Mouse (Mus musculus) midbrain, embryonic 11.5 days (tissue): Measurements from ENCODE around the gene Fam240b. TPM values are rescaled to one million over a fixed set of nuclear protein-coding genes. Genes with fewer than 3 reads are reported as not detected.

Experiments
- ATAC-seq: fragments of 200-750 bp; cut with Nextera tagmentation; 2 replicates; pipeline ENCODE4 v1.8.0; 2017; ENCODE audit warnings: moderate TSS enrichment, moderate library complexity; ENCODE audit not compliant: low FRiP score
- DNase-seq: peaks from one replicate; pipeline ENCODE4 v3.0.0; 2015; ENCODE audit warnings: low spot score; ENCODE audit errors: missing footprints
- H3K27ac ChIP-seq: fragments of 300-500 bp; sonication (generic); 2 replicates; pipeline ENCODE4 v1.5.1; 2014; ENCODE audit warnings: low read depth, low read length
- H3K27me3 ChIP-seq: fragments of 300-500 bp; sonication (generic); 2 replicates; pipeline ENCODE4 v1.6.1; 2014; ENCODE audit warnings: mild to moderate bottlenecking, low read length, moderate library complexity, mixed read lengths; ENCODE audit not compliant: control insufficient read depth, insufficient read depth
- H3K36me3 ChIP-seq: fragments of 300-500 bp; sonication (generic); 2 replicates; pipeline ENCODE4 v1.6.1; 2014; ENCODE audit warnings: mild to moderate bottlenecking, low read length, moderate library complexity, mixed read lengths; ENCODE audit not compliant: control insufficient read depth, insufficient read depth
- H3K4me1 ChIP-seq: fragments of 300-500 bp; sonication (generic); 2 replicates; pipeline ENCODE4 v1.6.1; 2014; ENCODE audit warnings: low read length; ENCODE audit not compliant: control insufficient read depth, insufficient read depth
- H3K4me2 ChIP-seq: fragments of 300-500 bp; sonication (generic); 2 replicates; pipeline ENCODE4 v1.6.1; 2014; ENCODE audit warnings: mild to moderate bottlenecking, moderate library complexity
- H3K4me3 ChIP-seq: fragments of 300-500 bp; sonication (generic); 2 replicates; pipeline ENCODE4 v1.5.1; 2014; ENCODE audit warnings: low read depth, low read length
- H3K9ac ChIP-seq: fragments of 300-500 bp; sonication (generic); 2 replicates; pipeline ENCODE4 v1.6.1; 2014; ENCODE audit warnings: low read length
- H3K9me3 ChIP-seq: fragments of 300-500 bp; sonication (generic); 2 replicates; pipeline ENCODE4 v1.6.1; 2016; ENCODE audit warnings: low read length; ENCODE audit not compliant: control insufficient read depth
- WGBS: fragments of 180-500 bp; shearing (Covaris S2); extraction: QIAGEN DNeasy Blood & Tissue Kit; methylation state at CpG from one replicate; pipeline ENCODE4 v1.1.7; 2014; 5-methylcytosine and 5-hydroxymethylcytosine counted together
- polyA plus RNA-seq: library from polyadenylated mRNA; unstranded; fragments of >200 nt; fragmentation: Nextera tagmentation; extraction: Ambion mirVana; gene quantifications from 2 replicates; pipeline ENCODE4 v1.2.1, GENCODE M21; 2014

The Fam240b gene
- polyA plus RNA-seq, 1 experiment from 2014 or later = not detected

GRCm38 (mm10) chr13:64447947-64448346 is 49.6 kb downstream of the Fam240b start:
- DNase-seq = no peak
- WGBS = 3% methylated on average over 1 of the region's 1 CpGs
- ATAC-seq = peak; percentile 61; the same call in 1 of the 2 replicates

DNA sequence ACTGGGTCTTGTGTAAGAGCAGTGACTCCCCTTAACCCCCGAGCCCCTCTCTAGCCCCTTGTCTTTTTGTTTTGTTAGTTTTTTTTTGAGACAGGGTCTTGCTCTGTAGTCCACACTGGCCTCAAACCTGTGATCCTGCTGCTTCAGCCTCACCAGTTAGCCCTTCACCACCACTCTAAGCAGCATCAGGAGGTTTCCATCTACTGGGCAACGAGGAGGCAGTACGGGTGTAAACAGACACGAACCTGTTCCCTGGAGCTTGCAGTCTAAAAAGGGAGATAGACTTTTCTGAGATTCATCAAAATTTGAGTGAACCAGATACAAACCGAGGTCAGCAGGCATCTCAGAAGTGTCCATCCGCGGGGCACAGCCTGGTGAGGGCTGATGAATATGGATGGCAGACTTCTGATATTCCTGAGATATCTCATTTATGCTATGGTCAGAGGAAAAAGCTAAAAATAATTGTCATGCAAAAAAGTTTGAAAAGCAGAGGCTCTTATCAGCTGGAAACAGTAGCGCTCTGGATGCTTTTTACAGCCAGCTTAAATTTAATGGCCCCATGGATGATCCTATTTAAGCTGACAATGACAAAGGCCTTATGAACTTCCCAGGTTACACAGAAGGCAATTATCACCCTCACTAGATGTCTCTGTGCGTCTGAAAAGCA is 52.2 kb downstream of the Fam240b start:
- DNase-seq (no peak), ATAC-seq (no peak)
- no peak overlapping the region for H3K4me3 ChIP-seq
- no peaks in the 10 kb centered on the region for H3K9me3 ChIP-seq
- no peak overlapping the region for H3K9ac ChIP-seq
- WGBS = 64% methylated on average over 9 of the region's 9 CpGs
- no peaks in the 10 kb centered on the region for H3K36me3 ChIP-seq
- H3K4me1 ChIP-seq = no peaks in the 10 kb centered on the region
- no peak overlapping the region for H3K27ac ChIP-seq
- no peaks in the 10 kb centered on the region for H3K27me3 ChIP-seq
- H3K4me2 ChIP-seq = no peak overlapping the region

More at GRCm38 (mm10) chr13:64447947-64448346, 49.6 kb downstream of the Fam240b start:
- Histone ChIP-seq H3K27ac (no peak overlapping the region), H3K9ac (no peak overlapping the region), H3K4me1 (no peaks in the 10 kb centered on the region), H3K4me3 (no peak overlapping the region), H3K4me2 (no peak overlapping the region), H3K36me3 (no peaks in the 10 kb centered on the region), H3K9me3 (no peaks in the 10 kb centered on the region), H3K27me3 (no peaks in the 10 kb centered on the region)

DNA sequence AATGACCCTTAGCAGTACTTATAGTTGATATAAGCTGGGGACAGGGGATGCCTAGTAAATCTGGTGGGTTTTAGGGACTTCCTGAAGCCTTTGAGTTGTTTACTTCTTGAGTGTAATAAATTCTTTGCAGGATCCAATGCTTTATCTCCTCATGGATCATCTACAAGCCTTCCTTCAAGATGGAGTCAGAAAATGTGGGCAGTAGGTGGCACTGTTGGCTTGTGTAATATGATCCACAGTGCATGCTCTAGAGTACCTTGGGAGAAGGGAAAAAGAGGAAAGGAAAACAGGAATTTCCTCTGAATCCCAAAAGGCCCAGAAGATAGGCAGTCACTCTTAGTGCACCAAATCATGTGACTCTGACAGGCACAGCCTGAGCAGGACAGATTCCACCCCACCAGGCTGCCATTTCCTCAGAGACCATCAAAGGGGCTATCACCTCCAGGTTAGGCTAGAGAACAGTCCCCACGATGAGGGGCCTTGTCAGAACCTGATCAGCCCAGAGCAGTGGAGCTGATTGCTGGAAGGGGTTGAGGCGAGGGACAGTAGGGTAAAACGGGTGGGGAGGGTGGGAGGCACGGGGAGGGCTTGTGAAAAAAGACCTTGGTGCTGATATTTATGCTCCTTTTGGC is 54.2 kb downstream of the Fam240b start:
- H3K9ac ChIP-seq = no peak overlapping the region
- H3K4me3 ChIP-seq = no peak overlapping the region
- DNase-seq (peak; percentile 92), ATAC-seq (0 out of 2 replicates have a peak, but pooled peaks have one; percentile 47)
- 61% methylated on average over 4 of the region's 4 CpGs for WGBS
- H3K4me1 ChIP-seq = no peaks in the 10 kb centered on the region
- H3K4me2 ChIP-seq = no peak overlapping the region
- no peak overlapping the region for H3K27ac ChIP-seq
- no peaks in the 10 kb centered on the region for H3K36me3 ChIP-seq
- no peaks in the 10 kb centered on the region for H3K9me3 ChIP-seq
- no peaks in the 10 kb centered on the region for H3K27me3 ChIP-seq

DNA sequence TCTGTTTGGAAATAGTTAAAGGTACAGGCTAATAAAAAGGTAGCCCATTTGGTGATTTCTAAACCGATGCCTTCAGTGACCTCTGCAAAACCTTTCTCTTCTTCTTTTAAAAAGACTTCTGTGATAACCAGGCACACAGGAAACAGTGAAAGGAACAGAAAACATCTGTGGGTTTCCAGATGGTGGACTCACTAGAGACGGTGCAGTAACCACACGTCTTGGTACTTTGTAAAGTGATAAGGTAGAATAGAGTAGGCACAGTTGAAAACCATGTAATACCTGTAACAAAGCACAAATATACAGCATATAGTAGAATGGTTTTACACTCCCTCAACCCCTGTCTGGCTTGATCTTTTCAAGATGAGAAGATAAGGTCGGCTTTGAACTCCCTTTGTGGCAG is 57.0 kb downstream of the Fam240b start:
- Histone ChIP-seq H3K36me3 (no peaks in the 10 kb centered on the region), H3K9me3 (no peaks in the 10 kb centered on the region), H3K4me1 (no peaks in the 10 kb centered on the region), H3K4me2 (no peak overlapping the region), H3K4me3 (no peak overlapping the region), H3K27me3 (no peaks in the 10 kb centered on the region), H3K9ac (no peak overlapping the region), H3K27ac (no peak overlapping the region)
- ATAC-seq (no peak), DNase-seq (no peak)
- 89% methylated on average over 4 of the region's 4 CpGs for WGBS

- no peak overlapping the region for H3K4me2 ChIP-seq
- H3K9ac ChIP-seq = no peak overlapping the region
- no peaks in the 10 kb centered on the region for H3K4me1 ChIP-seq
- H3K27me3 ChIP-seq = no peaks in the 10 kb centered on the region
- no peaks in the 10 kb centered on the region for H3K9me3 ChIP-seq
- no peaks in the 10 kb centered on the region for H3K36me3 ChIP-seq
- 87% methylated on average over 5 of the region's 5 CpGs for WGBS
- DNase-seq (no peak), ATAC-seq (0 out of 2 replicates have a peak, but pooled peaks have one; percentile 8)
- no peak overlapping the region for H3K27ac ChIP-seq
- H3K4me3 ChIP-seq = no peak overlapping the region
These were observed 58.1 kb downstream of the Fam240b start for GRCm38 (mm10) chr13:64439471-64439870.

- 63% methylated on average over 9 of the region's 9 CpGs for WGBS
- Histone ChIP-seq H3K36me3 (no peaks in the 10 kb centered on the region), H3K9ac (no peak overlapping the region), H3K4me3 (no peak overlapping the region), H3K4me2 (no peak overlapping the region), H3K27me3 (no peaks in the 10 kb centered on the region), H3K27ac (no peak overlapping the region), H3K4me1 (no peaks in the 10 kb centered on the region), H3K9me3 (no peaks in the 10 kb centered on the region)
- DNase-seq (peak; percentile 89), ATAC-seq (peak; percentile 69)
These were observed 58.6 kb downstream of the Fam240b start for GRCm38 (mm10) chr13:64438863-64439452.

DNA sequence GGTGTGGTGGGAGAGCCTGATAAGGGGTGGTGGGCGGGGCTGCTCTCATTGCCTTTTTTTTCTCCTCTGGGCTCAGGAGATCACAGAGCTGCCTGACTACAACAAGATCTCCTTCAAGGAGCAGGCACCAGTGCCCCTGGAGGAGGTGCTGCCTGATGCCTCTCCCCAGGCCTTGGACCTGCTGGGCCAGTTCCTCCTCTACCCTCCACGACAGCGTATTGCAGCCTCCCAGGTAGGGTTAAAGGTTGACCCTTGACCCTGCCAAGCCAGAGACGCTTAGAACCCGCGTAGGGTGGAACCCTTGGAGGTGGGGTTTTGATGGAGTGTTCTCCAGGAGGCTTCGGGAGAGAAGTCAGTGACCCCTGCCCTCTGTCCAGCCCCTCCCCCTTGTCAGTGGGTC is 59.8 kb downstream of the Fam240b start:
- no peak for ATAC-seq
- Histone ChIP-seq H3K9ac (no peak overlapping the region), H3K27ac (no peak overlapping the region), H3K4me3 (no peak overlapping the region), H3K27me3 (no peaks in the 10 kb centered on the region), H3K4me1 (peaks cover 5% of the 10 kb centered on the region; the same call in 1 of the 2 replicates), H3K9me3 (no peaks in the 10 kb centered on the region), H3K36me3 (no peaks in the 10 kb centered on the region), H3K4me2 (no peak overlapping the region)
- DNase-seq = no peak
- WGBS = 76% methylated on average over 7 of the region's 7 CpGs

GRCm38 (mm10) chr13:64432017-64432995 is 65.3 kb downstream of the Fam240b start, which contains the start of gene Cdk20:
Gene Cdk20 (plus strand): TSS chr13:64432314.
- Histone ChIP-seq H3K9ac (peak within 1 kb of the TSS; percentile 58), H3K27ac (peak within 1 kb of the TSS; percentile 76), H3K36me3 (no peaks in the 10 kb centered on the region), H3K4me2 (peak within 1 kb of the TSS; percentile 68), H3K9me3 (no peaks in the 10 kb centered on the region), H3K4me3 (peak within 1 kb of the TSS; percentile 51), H3K4me1 (peaks cover 7% of the 10 kb centered on the region; the same call in 1 of the 2 replicates), H3K27me3 (no peaks in the 10 kb centered on the region)
- WGBS = under 1% methylated on average over 57 of the region's 57 CpGs
- DNase-seq (peak; percentile 98), ATAC-seq (peak; percentile 98)
